Mouse (Mus musculus): ENCODE measurements around the gene Gna11. TPM values are rescaled to one million over a fixed set of nuclear protein-coding genes. Genes with fewer than 3 reads are reported as not detected.

Gna11 gene
- polyA plus RNA-seq, 1 experiment from 2014 or later: 47.0 TPM

GRCm38 (mm10) chr10:81498316-81499249 lies 46.4 kb downstream of the Gna11 start:
- Histone ChIP-seq H3K4me3 (ENCODE audit: low read depth, low read length) (peak overlapping the region; percentile 92), H3K4me1 (replicated peaks; ENCODE audit: control insufficient read depth, insufficient read depth, low read length) (peaks cover 47% of the 10 kb centered on the region), H3K27ac (ENCODE audit: low read depth, low read length) (peak overlapping the region; percentile 62; the same call in 1 of the 2 replicates), H3K9me3 (ENCODE audit: control insufficient read depth, low read length) (no peaks in the 10 kb centered on the region), H3K4me2 (peak overlapping the region; percentile 78), H3K27me3 (replicated peaks; ENCODE audit: control insufficient read depth, insufficient read depth, low read length) (no peaks in the 10 kb centered on the region), H3K9ac (ENCODE audit: low read depth, low read length) (peak overlapping the region; percentile 64), H3K36me3 (ENCODE audit: control insufficient read depth, insufficient read depth, low read length) (0 out of 2 replicates have a peak, but pooled peaks cover 2% of the 10 kb centered on the region)
- ATAC-seq (replicated peaks; ENCODE audit: low FRiP score) (no peak), DNase-seq (ENCODE audit: low spot score) (no peak)
- WGBS: 80% methylated on average over 38 of the region's 38 CpGs

DNA sequence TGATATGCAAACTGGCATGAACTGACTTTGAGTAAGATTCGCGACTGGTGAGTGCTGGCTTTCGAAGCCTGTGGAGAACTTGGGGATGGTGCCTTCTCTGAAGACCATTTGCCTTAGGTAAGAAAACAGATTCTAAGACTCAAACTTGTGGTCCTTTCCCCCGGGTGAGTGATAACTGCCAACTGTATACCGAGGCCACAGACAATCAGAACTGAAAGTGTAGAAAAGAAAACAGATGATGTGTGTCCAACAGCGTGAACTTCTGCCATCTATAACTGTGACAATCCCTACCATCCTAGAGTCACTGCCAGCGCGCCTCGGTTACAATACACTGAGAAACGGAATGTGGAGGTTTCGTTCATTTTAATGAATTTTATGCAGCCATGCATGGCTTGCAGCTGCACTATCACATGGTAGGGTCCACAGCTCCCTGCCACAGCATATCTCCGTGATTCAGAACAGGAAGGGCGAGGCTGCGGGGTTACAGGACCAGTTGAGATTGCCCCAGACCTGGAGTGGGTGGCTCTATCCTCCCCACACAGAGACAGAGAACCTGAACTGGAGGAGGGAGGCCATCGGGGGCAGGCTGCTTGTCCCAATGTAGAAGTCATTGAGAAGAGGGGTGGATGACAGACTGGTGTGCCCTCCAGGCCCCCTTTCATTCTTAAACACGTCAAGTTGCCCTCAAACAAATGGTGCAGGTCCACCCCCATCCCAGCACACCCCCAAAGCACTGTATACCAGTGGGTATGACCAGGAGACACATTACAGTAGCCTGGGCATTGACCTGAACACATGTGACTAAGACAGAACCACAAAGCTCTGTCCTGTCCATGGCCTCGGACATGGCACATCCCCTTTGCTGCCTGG lies 47.4 kb downstream of the Gna11 start:
- H3K27me3 ChIP-seq (replicated peaks; ENCODE audit: control insufficient read depth, insufficient read depth, low read length): no peaks in the 10 kb centered on the region
- no peaks in the 10 kb centered on the region for H3K9me3 ChIP-seq (ENCODE audit: control insufficient read depth, low read length)
- ATAC-seq (replicated peaks; ENCODE audit: low FRiP score) (peak; percentile 18; the same call in 1 of the 2 replicates), DNase-seq (ENCODE audit: low spot score) (no peak)
- peaks cover 8% of the 10 kb centered on the region for H3K36me3 ChIP-seq (ENCODE audit: control insufficient read depth, insufficient read depth, low read length)
- peak overlapping the region; percentile 92 for H3K4me3 ChIP-seq (ENCODE audit: low read depth, low read length)
- H3K27ac ChIP-seq (ENCODE audit: low read depth, low read length): peak overlapping the region; percentile 62
- H3K9ac ChIP-seq (ENCODE audit: low read depth, low read length): peak overlapping the region; percentile 64
- H3K4me2 ChIP-seq: peak overlapping the region; percentile 78
- WGBS: 56% methylated on average over 17 of the region's 17 CpGs
- peaks cover 47% of the 10 kb centered on the region for H3K4me1 ChIP-seq (replicated peaks; ENCODE audit: control insufficient read depth, insufficient read depth, low read length)

- no peaks in the 10 kb centered on the region for H3K27me3 ChIP-seq (replicated peaks; ENCODE audit: control insufficient read depth, insufficient read depth, low read length)
Measured at GRCm38 (mm10) chr10:81496969-81497368, 48.0 kb downstream of the Gna11 start.

DNA sequence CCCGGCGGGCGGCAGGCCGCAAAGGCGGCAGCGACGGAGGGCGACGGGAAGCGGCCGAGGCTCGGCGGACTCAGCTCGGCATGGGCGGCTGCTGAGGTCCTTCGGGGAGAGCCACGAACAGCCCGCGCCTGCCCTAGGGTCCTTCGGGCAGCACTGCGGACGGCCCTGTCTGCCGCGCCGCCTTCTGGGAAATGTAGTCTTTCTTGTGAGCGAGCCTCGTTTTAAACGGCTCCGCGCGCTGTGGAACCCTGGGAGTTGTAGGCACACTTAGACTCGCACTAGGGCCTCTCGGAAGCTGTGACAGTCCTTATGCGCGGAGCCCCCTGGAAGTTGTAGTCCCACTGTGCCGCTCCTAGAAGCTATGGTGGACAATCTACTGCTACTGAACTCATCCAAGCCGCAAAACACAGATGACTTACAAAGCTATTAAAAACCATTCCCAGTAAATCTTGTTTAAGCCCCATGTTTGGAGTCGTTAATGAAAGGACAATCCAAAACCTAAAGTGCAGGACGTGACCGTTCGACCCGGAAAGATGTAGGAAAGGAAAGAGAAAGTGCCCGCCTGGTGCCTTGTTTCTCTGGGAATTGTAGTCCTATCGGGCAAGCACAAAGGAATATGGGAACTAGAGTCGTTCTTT lies 48.6 kb downstream of the Gna11 start, which contains the start of gene Ncln:
Gene Ncln (minus strand): TSS at position 129 of the 638 bp plus-strand sequence.
- Histone ChIP-seq H3K9me3 (ENCODE audit: control insufficient read depth, low read length) (no peaks in the 10 kb centered on the region), H3K4me1 (replicated peaks; ENCODE audit: control insufficient read depth, insufficient read depth, low read length) (peaks cover 44% of the 10 kb centered on the region), H3K27me3 (replicated peaks; ENCODE audit: control insufficient read depth, insufficient read depth, low read length) (no peaks in the 10 kb centered on the region), H3K36me3 (ENCODE audit: control insufficient read depth, insufficient read depth, low read length) (peaks cover 14% of the 10 kb centered on the region), H3K27ac (ENCODE audit: low read depth, low read length) (peak within 1 kb of the TSS; percentile 74), H3K9ac (ENCODE audit: low read depth, low read length) (peak within 1 kb of the TSS; percentile 95), H3K4me3 (ENCODE audit: low read depth, low read length) (peak within 1 kb of the TSS; percentile 92), H3K4me2 (peak within 1 kb of the TSS; percentile 78)
- peak; percentile 98 for DNase-seq (ENCODE audit: low spot score)
- WGBS: under 1% methylated on average over 45 of the region's 45 CpGs
- peak; percentile 94 for ATAC-seq (replicated peaks; ENCODE audit: low FRiP score)

More at GRCm38 (mm10) chr10:81496969-81497368, 48.0 kb downstream of the Gna11 start:
- H3K4me1 ChIP-seq (replicated peaks; ENCODE audit: control insufficient read depth, insufficient read depth, low read length): peaks cover 44% of the 10 kb centered on the region
- peak overlapping the region; percentile 78 for H3K4me2 ChIP-seq
- ATAC-seq (replicated peaks; ENCODE audit: low FRiP score) (no peak), DNase-seq (ENCODE audit: low spot score) (no peak)
- no peaks in the 10 kb centered on the region for H3K9me3 ChIP-seq (ENCODE audit: control insufficient read depth, low read length)
- WGBS: 28% methylated on average over 4 of the region's 4 CpGs
- H3K27ac ChIP-seq (ENCODE audit: low read depth, low read length): peak overlapping the region; percentile 62
- peaks cover 10% of the 10 kb centered on the region for H3K36me3 ChIP-seq (ENCODE audit: control insufficient read depth, insufficient read depth, low read length)
- H3K9ac ChIP-seq (ENCODE audit: low read depth, low read length): peak overlapping the region; percentile 64
- H3K4me3 ChIP-seq (ENCODE audit: low read depth, low read length): peak overlapping the region; percentile 92

GRCm38 (mm10) chr10:81495616-81496263 lies 49.2 kb downstream of the Gna11 start:
- Histone ChIP-seq H3K9ac (ENCODE audit: low read depth, low read length) (peak overlapping the region; percentile 95), H3K9me3 (ENCODE audit: control insufficient read depth, low read length) (no peaks in the 10 kb centered on the region), H3K36me3 (ENCODE audit: control insufficient read depth, insufficient read depth, low read length) (peaks cover 19% of the 10 kb centered on the region), H3K4me2 (peak overlapping the region; percentile 78), H3K27me3 (replicated peaks; ENCODE audit: control insufficient read depth, insufficient read depth, low read length) (no peaks in the 10 kb centered on the region), H3K4me1 (replicated peaks; ENCODE audit: control insufficient read depth, insufficient read depth, low read length) (peaks cover 44% of the 10 kb centered on the region), H3K4me3 (ENCODE audit: low read depth, low read length) (peak overlapping the region; percentile 92), H3K27ac (ENCODE audit: low read depth, low read length) (peak overlapping the region; percentile 74)
- ATAC-seq (replicated peaks; ENCODE audit: low FRiP score) (peak; percentile 11), DNase-seq (ENCODE audit: low spot score) (no peak)
- under 1% methylated on average over 41 of the region's 41 CpGs for WGBS

- ATAC-seq (replicated peaks; ENCODE audit: low FRiP score) (no peak), DNase-seq (ENCODE audit: low spot score) (no peak)
- Histone ChIP-seq H3K27ac (ENCODE audit: low read depth, low read length) (peak overlapping the region; percentile 74; the same call in 1 of the 2 replicates), H3K9me3 (ENCODE audit: control insufficient read depth, low read length) (no peaks in the 10 kb centered on the region), H3K9ac (ENCODE audit: low read depth, low read length) (peak overlapping the region; percentile 95), H3K36me3 (ENCODE audit: control insufficient read depth, insufficient read depth, low read length) (peaks cover 25% of the 10 kb centered on the region), H3K27me3 (replicated peaks; ENCODE audit: control insufficient read depth, insufficient read depth, low read length) (no peaks in the 10 kb centered on the region), H3K4me3 (ENCODE audit: low read depth, low read length) (peak overlapping the region; percentile 92), H3K4me2 (peak overlapping the region; percentile 78), H3K4me1 (replicated peaks; ENCODE audit: control insufficient read depth, insufficient read depth, low read length) (peaks cover 44% of the 10 kb centered on the region)
- 62% methylated on average over 6 of the region's 6 CpGs for WGBS
Measured at GRCm38 (mm10) chr10:81495151-81495550, 49.8 kb downstream of the Gna11 start.

GRCm38 (mm10) chr10:81494260-81495041 lies 50.5 kb downstream of the Gna11 start:
- no peaks in the 10 kb centered on the region for H3K27me3 ChIP-seq (replicated peaks; ENCODE audit: control insufficient read depth, insufficient read depth, low read length)
- H3K9me3 ChIP-seq (ENCODE audit: control insufficient read depth, low read length): no peaks in the 10 kb centered on the region
- H3K4me1 ChIP-seq (replicated peaks; ENCODE audit: control insufficient read depth, insufficient read depth, low read length): peaks cover 42% of the 10 kb centered on the region
- peaks cover 30% of the 10 kb centered on the region for H3K36me3 ChIP-seq (ENCODE audit: control insufficient read depth, insufficient read depth, low read length)
- H3K4me3 ChIP-seq (ENCODE audit: low read depth, low read length): peak overlapping the region; percentile 92
- H3K9ac ChIP-seq (ENCODE audit: low read depth, low read length): peak overlapping the region; percentile 95
- no peak overlapping the region for H3K27ac ChIP-seq (ENCODE audit: low read depth, low read length)
- DNase-seq (ENCODE audit: low spot score): no peak
- 75% methylated on average over 11 of the region's 11 CpGs for WGBS
- H3K4me2 ChIP-seq: peak overlapping the region; percentile 78
- no peak for ATAC-seq (replicated peaks; ENCODE audit: low FRiP score)
